Mouse (Mus musculus) lung, postnatal 0 days (tissue): ENCODE data around the gene Rara.

Source experiments
- CTCF ChIP-seq: IDR thresholded peaks from 2 replicates; pipeline ENCODE4 v1.5.1; 2016; ENCODE audit warnings: antibody characterized with exemption, mild to moderate bottlenecking
- EP300 ChIP-seq: IDR thresholded peaks from 2 replicates; pipeline ENCODE4 v1.6.1; 2016; ENCODE audit warnings: antibody characterized with exemption, mild to moderate bottlenecking, control low read depth

- TF ChIP-seq EP300 (no peak), CTCF (no peak; the same call in 1 of the 2 replicates)
These were observed 2.9 kb upstream of the Rara start for GRCm38 (mm10) chr11:98924633-98925175.
